Mouse (Mus musculus) spleen, postnatal 10 days (tissue): ENCODE results near the gene Rlim.
A peak's percentile ranks its signal among the peaks of the same experiment; 100 is the strongest.

Experiments
- DNase-seq, 2 experiments: peaks; one replicate each; pipeline ENCODE4 v3.0.0; 2021 to 2022; ENCODE audit warnings: low spot score in 2 of 2

The Rlim gene

GRCm38 (mm10) chrX:103981169-103981689 is at the start of gene Rlim:
TSS of gene Rlim (minus strand) at chrX:103981284.
- DNase-seq, result peak; percentile 66 to 89

DNA sequence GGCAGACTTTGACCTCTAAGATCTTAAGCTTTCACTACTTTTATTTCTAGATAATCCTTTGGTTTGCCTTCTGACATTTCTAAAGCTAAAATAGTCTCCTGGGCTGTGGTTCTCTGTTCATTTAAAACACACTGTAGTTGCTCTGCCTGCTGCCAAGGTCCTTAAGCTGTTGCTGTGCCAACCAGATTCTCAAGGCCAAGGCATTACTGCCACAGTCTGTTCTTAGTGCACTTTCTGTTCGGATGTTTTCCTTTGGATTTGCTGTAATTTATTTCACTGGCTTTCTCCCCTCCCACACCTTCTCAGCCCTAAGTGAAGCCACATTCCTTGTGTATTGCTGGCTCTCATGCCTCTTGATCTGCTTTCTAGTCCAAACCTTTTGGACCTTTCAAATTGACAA is 36.1 kb upstream of the Rlim start:
- no peak for DNase-seq

DNA sequence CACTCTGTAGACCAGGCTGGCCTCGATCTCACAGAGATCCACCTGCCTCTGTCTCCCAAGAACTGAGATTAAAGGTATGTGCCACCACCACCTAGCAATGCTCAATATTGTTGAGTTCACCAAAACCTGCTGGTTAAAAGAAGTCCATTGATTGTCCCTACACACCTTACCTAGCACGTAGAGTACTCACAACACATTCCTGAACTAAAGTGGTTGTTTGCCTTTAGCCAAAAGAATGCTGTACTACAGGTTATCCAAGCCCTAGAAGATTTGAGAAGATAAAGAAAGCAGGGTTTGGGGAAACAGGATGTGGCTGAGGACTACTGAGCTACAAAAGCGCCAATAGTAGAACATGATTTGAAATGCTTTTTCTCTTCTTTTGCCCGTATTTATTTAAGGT is 34.0 kb upstream of the Rlim start:
- no peak for DNase-seq

DNA sequence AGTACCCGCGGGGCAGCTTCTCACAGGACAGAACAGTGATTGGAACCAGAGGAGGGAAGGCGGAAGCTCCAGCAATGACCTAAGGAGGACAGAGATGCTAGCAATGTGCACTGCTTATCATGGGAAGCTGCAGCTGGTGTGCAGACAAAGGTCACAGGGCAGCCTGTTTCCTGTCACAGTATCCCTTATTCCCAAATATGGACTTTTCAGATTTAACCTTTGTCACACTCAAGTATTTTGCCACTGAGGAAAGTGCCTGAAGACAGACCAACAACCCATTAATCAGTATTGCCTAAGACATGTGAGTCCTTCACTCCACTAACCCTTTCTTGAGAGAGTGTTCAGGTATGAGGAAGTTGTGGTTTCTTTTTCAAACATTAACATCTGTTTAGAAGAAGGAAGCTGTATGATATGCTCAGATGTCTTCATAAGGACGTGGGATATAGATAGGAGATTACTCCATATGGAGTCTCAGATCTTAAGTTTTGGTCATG is 32.3 kb upstream of the Rlim start:
- DNase-seq, result no peak

DNA sequence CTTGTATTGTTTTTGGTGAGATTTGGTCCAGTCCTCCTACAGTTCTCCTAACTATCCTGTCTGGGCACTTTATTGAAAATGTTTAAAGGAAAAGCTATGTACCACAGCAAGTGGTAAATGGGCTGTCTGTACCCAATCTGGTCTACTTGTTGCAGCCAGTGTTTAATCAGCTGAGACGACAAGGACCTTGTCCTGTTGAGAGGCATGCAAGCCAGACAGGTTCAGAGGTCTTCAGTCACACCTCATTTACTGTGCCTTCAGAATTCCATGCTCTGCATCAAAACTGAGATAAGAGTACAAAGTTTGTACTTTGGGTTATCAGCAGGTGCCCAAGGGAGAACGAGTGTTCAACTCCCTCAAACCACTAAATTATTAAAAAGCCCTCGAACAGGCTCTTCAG is 13.7 kb upstream of the Rlim start:
- DNase-seq, result no peak

DNA sequence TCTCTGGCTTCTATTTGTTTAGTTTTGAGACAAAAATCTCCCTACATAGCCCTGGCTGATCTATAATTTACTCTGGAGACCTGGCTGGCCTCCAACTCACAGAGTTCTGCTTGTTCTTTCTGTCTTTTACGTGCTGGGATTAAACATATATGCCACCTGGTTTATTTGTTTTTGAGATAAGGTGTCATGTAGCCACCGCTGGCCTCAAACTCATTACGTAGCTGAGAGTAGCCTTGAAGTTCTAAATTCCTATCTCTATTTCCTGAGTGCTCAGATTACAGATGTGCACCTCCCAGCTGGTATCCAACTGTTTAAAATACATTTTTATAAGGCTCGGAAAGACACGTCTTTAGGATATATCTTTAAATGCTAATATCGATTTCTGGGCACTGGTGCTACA is 12.8 kb upstream of the Rlim start:
- no peak for DNase-seq

GRCm38 (mm10) chrX:103991702-103992101 is 10.6 kb upstream of the Rlim start:
- DNase-seq, result peak in 1 of 2 experiments; percentile 16

DNA sequence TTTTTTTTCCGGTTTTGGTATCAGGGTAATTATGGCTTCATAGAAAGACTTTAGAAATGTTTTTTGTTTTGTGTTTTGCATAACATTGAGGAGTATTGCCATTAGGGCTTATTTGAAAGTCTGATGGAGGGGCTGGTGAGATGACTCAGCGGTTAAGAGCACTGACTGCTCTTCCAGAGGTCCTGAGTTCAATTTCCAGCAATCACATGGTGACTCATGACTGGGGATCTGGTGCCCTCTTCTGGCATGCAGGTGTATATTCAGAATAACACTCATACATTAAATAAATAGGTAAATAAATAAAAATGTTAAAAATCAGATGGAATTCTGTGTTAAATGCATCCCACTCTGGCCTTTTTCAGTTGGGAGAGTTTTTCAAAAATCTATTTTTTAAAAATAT is 9.3 kb upstream of the Rlim start:
- DNase-seq, result peak in 1 of 2 experiments; percentile 52

DNA sequence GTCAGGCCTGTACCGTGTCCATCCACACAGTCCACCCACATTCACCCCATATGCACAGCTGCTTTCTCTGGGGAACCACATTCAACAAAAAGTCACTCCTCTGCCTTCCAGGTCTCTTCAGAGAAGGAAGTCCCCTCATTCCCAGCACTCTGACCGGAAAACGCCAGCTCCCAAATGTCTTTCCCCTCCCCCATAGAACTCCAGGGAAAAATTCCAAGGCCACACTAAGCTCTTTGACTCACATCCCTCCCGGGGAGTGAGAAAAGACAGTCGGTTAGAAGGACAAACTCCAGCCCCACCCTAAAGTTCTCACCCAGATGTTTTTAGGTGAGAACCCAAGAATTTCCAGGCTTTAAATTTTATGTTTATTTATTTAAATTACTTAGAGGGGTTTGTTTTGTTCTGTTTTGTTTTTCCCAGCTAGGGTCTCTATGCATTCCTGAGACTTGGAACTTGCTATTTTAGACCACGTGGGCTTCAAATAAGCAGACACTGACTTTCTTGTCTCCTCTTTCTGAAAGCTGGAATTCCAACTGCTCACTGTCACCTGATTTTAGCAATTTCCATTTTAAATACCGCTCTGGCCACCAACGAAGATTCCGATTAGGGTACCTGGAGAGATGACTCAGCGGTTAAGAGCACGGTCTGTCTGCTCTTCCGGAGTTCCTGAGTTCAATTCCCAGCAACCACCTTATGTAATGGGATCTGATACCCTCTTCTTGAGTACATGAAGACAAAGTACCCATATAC is 6.3 kb upstream of the Rlim start:
- no peak for DNase-seq

GRCm38 (mm10) chrX:103986159-103986558 is 5.1 kb upstream of the Rlim start:
- no peak for DNase-seq

DNA sequence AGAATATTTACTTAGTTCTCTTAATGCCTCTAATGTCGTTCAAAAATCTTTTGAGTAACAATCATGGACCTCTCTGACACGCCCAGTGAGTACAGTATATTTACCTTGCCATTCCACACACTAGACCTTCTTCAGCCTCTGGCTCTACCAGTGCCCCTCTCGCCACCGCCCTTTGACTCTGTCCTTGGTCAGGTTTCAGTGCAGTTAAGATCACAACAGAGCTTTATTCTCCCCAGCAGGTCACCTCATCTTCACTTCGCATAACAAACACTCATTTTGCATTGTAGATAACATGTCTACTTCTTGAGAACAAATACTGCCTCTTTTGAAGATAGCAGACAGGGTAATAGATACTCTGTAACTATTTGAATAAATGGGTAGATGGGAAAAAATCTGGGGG is 3.9 kb upstream of the Rlim start:
- DNase-seq, result no peak

DNA sequence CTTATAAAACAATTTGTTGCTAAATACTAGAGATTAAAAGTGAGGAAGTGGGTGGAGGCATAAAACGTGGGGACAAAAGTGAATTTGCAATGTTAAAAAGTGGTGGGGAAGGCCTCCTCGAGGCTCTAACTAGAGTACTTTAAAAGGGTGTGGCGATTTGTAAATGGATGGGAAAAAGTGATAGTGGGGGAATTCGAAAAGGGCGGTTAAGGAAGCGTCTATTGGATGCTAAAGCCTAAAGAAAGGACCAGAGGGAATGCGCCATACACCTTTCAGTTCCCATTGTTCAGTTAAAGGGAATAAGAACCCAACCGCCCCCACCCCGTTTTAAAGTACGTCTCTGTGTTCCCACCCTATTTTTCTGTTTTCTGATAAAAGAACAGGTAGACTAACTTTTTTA is 722 bp upstream of the Rlim start:
- no peak for DNase-seq

GRCm38 (mm10) chrX:103980590-103981168 is 405 bp downstream of the Rlim start:
- DNase-seq, result peak in 1 of 2 experiments; percentile 49

GRCm38 (mm10) chrX:103980036-103980435 is 1.0 kb downstream of the Rlim start:
- DNase-seq, result peak in 1 of 2 experiments; percentile 22

GRCm38 (mm10) chrX:103939701-103940100 is 41.4 kb downstream of the Rlim start:
- DNase-seq, result no peak

DNA sequence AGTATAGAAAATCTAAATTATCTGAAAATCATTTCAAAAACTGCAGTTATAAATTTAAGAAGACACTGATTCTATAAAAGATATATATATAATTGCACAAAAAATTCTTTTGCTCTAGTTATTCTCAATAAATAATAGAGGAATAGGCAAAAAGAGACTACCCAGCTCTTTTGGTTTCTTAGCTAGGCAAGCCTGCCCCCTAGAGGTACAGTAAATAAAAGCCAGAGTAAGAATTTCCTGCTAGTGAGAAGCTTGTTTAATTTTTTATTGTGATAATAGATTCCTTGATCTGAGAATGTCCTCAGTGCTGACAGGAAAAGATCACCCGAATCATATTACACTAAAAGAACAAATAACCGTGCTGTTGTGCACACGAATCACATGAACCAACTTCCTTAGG is 43.8 kb downstream of the Rlim start:
- DNase-seq, result no peak

DNA sequence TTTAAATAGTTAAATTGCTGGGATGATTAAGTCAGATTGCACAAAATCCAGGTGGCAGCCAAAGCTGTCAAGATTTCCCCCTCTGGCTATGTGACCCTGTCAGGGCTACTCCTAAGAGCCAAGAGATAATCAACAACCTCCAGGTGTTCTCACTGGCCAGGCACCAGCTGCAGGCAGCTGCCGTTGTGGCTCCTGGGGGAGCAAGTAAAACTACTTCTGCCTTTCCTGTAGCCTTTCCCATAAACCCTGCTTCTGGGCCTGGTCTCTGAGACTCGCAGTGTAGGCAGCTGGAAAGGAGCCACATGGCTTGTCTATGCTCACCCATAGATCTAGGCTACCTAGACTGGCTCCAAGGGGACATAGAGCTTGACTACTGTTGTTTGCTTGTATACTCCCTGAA is 58.6 kb downstream of the Rlim start:
- no peak for DNase-seq

DNA sequence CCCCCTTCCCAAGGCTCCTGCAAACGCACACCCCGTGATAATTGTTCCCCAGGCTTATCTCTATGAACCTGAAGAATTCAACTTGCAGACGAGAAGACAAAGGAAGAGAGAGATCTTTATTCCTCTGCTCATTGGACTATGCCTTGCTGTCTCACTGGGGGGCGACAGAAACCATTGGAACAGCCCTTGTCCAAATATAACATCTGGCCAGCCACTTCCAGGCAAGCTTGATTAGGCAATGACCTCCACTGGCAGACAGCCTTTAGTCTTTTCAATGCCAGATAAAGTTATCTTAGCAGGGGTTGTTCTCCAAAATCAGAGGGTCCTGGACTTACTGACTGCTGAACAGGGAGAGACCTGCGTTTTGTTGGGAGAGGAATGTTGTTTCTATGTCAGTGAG is 62.1 kb downstream of the Rlim start:
- DNase-seq, result no peak

DNA sequence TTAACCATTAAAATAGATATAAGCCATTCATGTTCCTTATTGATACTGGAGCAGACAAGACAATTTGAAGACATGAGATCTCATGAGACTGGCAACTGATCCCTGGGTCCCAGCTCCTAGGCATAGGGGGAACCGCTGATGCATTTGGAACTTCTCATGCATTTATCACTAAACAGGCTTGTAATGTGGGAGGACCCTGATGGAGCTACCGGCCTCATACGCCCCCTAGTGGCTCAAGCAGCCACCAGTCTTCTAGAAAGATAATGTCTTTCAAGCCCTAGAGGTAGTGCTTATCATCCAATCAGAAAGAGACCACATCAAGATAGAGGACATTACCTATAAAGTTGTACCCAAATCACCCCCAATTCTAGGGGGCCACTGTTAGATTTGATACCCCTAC is 66.3 kb downstream of the Rlim start:
- DNase-seq, result peak; percentile 8 to 56
